Mouse (Mus musculus) layer of hippocampus, adult 2 months (tissue): ENCODE data around the gene Spata7. TPM values are rescaled to one million over a fixed set of nuclear protein-coding genes. Genes with fewer than 3 reads are reported as not detected.

Source experiments
- DNase-seq, 2 experiments: peaks; one replicate each; pipeline ENCODE4 v3.0.0; 2022; ENCODE audit warnings: low spot score in 2 of 2
- H3K27ac ChIP-seq: fragments of 200-600 bp; 2 replicates; pipeline ENCODE4 v1.8.1; 2022
- H3K4me3 ChIP-seq: fragments of 200-600 bp; 2 replicates; pipeline ENCODE4 v1.8.1; 2022; ENCODE audit warnings: mild to moderate bottlenecking
- CTCF ChIP-seq: fragments of 200-600 bp; conservative IDR thresholded peaks from 2 replicates; pipeline ENCODE4 v1.8.1; 2022; ENCODE audit warnings: antibody characterized with exemption, mild to moderate bottlenecking, moderate library complexity
- total RNA-seq, 2 experiments: library from RNA; stranded (reverse); gene quantifications; 2 replicates each; pipeline ENCODE4 v1.2.3; 2021

Spata7 gene
- total RNA-seq, 2 experiments from 2014 or later, result 26.3 to 32.2 TPM

DNA sequence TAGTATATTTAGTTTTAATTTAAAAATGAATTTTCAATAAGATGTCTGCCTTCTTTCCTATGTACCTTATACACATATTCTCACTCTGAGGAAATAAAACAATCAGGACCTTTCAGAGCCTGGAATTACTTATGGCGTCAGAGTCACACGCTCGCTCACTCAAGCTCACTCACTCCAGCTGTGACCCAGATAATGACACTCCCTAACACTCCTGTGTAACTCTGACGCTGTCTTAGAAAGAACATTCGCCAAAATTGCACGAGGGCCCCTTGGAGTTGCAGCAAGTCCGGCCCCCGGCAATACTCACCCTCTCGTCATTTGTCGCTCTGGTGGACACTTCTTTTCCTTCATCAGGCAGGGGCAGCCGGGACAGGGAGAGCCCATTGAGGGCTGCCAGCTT, 55.2 kb downstream of the Spata7 start:
- Histone ChIP-seq H3K27ac (no peak overlapping the region), H3K4me3 (no peak overlapping the region)
- DNase-seq, result no peak
- no peak for TF ChIP-seq CTCF

DNA sequence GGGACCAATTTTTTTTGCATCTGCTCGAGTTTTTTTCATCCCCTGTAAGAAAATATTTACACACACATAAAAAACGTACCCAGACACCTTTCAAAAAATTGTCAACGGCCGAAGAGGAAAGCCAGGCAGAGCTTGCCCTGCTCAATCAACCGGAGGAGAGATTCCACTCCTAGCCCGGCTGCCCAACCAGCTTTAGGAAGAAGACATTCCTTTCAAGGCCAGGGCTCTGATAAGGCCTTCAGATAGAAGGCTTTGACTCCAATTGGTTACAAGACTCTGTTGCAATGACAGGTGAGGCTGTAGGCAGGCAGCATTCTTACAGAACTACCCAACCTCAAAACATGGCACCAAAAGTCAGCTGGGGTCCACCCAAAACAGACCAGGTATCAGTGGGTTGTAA, 55.6 kb downstream of the Spata7 start:
- no peak overlapping the region for H3K4me3 ChIP-seq
- DNase-seq, result no peak
- no peak overlapping the region for H3K27ac ChIP-seq
- TF ChIP-seq CTCF, result no peak

- no peak for TF ChIP-seq CTCF
- no peak for DNase-seq
- H3K27ac ChIP-seq, result no peak overlapping the region
- H3K4me3 ChIP-seq, result no peak overlapping the region
Measured at GRCm38 (mm10) chr12:98690230-98690629, 62.3 kb downstream of the Spata7 start.

- TF ChIP-seq CTCF, result no peak
- H3K27ac ChIP-seq, result no peak overlapping the region
- no peak overlapping the region for H3K4me3 ChIP-seq
- no peak for DNase-seq
Measured at GRCm38 (mm10) chr12:98697202-98697601, 69.2 kb downstream of the Spata7 start.

- no peak for TF ChIP-seq CTCF
- Histone ChIP-seq H3K27ac (no peak overlapping the region; the same call in 1 of the 2 replicates), H3K4me3 (no peak overlapping the region)
- DNase-seq, result peak in 1 of 2 experiments; percentile 35
Measured at GRCm38 (mm10) chr12:98701564-98701963, 73.6 kb downstream of the Spata7 start.

- Histone ChIP-seq H3K4me3 (no peak overlapping the region), H3K27ac (peak overlapping the region; percentile 44)
- no peak for DNase-seq
- no peak for TF ChIP-seq CTCF
Measured at GRCm38 (mm10) chr12:98703554-98703953, 75.6 kb downstream of the Spata7 start.

- TF ChIP-seq CTCF, result no peak
- Histone ChIP-seq H3K4me3 (no peak overlapping the region), H3K27ac (peak overlapping the region; percentile 44)
- no peak for DNase-seq
Measured at GRCm38 (mm10) chr12:98703961-98704360, 76.0 kb downstream of the Spata7 start.

- Histone ChIP-seq H3K27ac (no peak overlapping the region), H3K4me3 (no peak overlapping the region)
- no peak for TF ChIP-seq CTCF
- no peak for DNase-seq
Measured at GRCm38 (mm10) chr12:98712819-98713218, 84.9 kb downstream of the Spata7 start.

- no peak overlapping the region for H3K4me3 ChIP-seq
- TF ChIP-seq CTCF, result no peak
- no peak for DNase-seq
- H3K27ac ChIP-seq, result no peak overlapping the region
Measured at GRCm38 (mm10) chr12:98713621-98714103, 85.7 kb downstream of the Spata7 start.

- H3K27ac ChIP-seq, result no peak overlapping the region
- H3K4me3 ChIP-seq, result no peak overlapping the region
- DNase-seq, result no peak
- no peak for TF ChIP-seq CTCF
Measured at GRCm38 (mm10) chr12:98714757-98715156, 86.8 kb downstream of the Spata7 start.

GRCm38 (mm10) chr12:98716142-98716541, 88.2 kb downstream of the Spata7 start:
- no peak for DNase-seq
- no peak overlapping the region for H3K27ac ChIP-seq
- no peak for TF ChIP-seq CTCF
- H3K4me3 ChIP-seq, result no peak overlapping the region

Other genes starting within 250 kb of the Spata7 start
- 10 to 100 TPM; 16.8 to 18.6 TPM for gene Kcnk10, start 49.8 kb upstream of the Spata7 start, total RNA-seq
- gene Ptpn21, start 109.2 kb downstream of the Spata7 start, total RNA-seq, result 1 to 10 TPM; 6.9 to 9.0 TPM
- 100 to 1,000 TPM; 100 to 101 TPM for gene Zc3h14, start 118.8 kb downstream of the Spata7 start, total RNA-seq